Mouse (Mus musculus) ES-Bruce4 (cell line): ENCODE measurements around the gene Prame. TPM values are rescaled to one million over a fixed set of nuclear protein-coding genes. Genes with fewer than 3 reads are reported as not detected.
"Not testable (repeated sequence)": the region's sequence is repeated elsewhere in the genome, so short reads cannot be mapped to it uniquely, and the experiment has no call there.

Experiments used
- H3K27ac ChIP-seq: 2 replicates; pipeline ENCODE4 v1.5.1; 2012; ENCODE audit warnings: low read length, inconsistent platforms; ENCODE audit not compliant: insufficient read depth
- H3K27me3 ChIP-seq: 2 replicates; pipeline ENCODE4 v1.6.1; 2012; ENCODE audit warnings: mild to moderate bottlenecking, low read length, inconsistent platforms; ENCODE audit not compliant: control insufficient read depth, poor library complexity, insufficient read depth, severe bottlenecking
- H3K36me3 ChIP-seq: 2 replicates; pipeline ENCODE4 v1.6.1; 2012; ENCODE audit warnings: inconsistent platforms, mild to moderate bottlenecking, low read length, moderate library complexity; ENCODE audit not compliant: control insufficient read depth, poor library complexity, insufficient read depth, severe bottlenecking
- H3K4me1 ChIP-seq: one replicate; pipeline ENCODE4 v1.8.1; 2011; ENCODE audit warnings: low read length; ENCODE audit not compliant: control insufficient read depth, insufficient read depth
- H3K4me3 ChIP-seq: 2 replicates; pipeline ENCODE4 v1.5.1; 2011; ENCODE audit warnings: low read depth, mild to moderate bottlenecking, low read length
- H3K9ac ChIP-seq: 2 replicates; pipeline ENCODE4 v1.6.1; 2012; ENCODE audit warnings: low read depth, mild to moderate bottlenecking, inconsistent platforms; ENCODE audit not compliant: poor library complexity, severe bottlenecking
- H3K9me3 ChIP-seq: replicated peaks from 2 replicates; pipeline ENCODE4 v1.6.1; 2012; ENCODE audit warnings: mild to moderate bottlenecking, low read length, inconsistent platforms; ENCODE audit not compliant: control insufficient read depth, poor library complexity, insufficient read depth, severe bottlenecking
- CTCF ChIP-seq: IDR thresholded peaks from one replicate; pipeline ENCODE4 v1.8.1; 2011; ENCODE audit warnings: low read depth, low read length
- EP300 ChIP-seq: IDR thresholded peaks from 2 replicates; pipeline ENCODE4 v1.6.1; 2011; ENCODE audit warnings: low read depth, low read length; ENCODE audit not compliant: insufficient read depth
- POLR2A ChIP-seq: IDR thresholded peaks from one replicate; pipeline ENCODE4 v1.8.1; 2011; ENCODE audit warnings: low read length; ENCODE audit not compliant: insufficient read depth
- polyA plus RNA-seq: library from polyadenylated mRNA; stranded (reverse); fragments of >200 nt; gene quantifications from 2 replicates; pipeline ENCODE4 v1.2.4, GENCODE M21; 2011; ENCODE audit warnings: low read depth; ENCODE audit not compliant: missing spikeins, insufficient read depth, insufficient read length

Prame gene
- polyA plus RNA-seq, result not detected in 2 replicates

DNA sequence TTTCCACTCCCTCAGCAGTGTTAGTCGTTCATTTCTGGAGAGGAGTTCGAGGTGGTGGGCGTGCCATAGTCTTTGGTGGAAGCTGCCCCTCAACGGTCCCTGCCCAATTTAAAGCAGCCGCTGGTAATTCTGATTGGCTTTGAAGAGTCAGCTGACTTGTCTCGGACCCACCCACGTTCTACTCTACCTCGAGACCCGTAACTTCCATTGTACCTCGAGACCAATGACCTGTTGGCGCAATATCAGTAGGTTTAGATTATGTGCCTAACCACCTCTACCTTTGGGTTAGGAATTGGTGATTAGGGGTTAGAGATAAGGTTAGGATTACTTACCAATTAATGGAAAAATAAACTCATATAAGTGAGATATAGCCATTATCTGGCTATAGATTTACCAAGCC lies at the start of gene Prame:
Gene Prame (minus strand): TSS at position 101 of the 400 bp plus-strand sequence.
- Histone ChIP-seq H3K27ac (no peak within 1 kb of the TSS), H3K36me3 (no peaks in the 10 kb centered on the region), H3K4me1 (no peaks in the 10 kb centered on the region), H3K27me3 (no peaks in the 10 kb centered on the region), H3K9ac (no peak within 1 kb of the TSS), H3K4me3 (no peak within 1 kb of the TSS), H3K9me3 (no peaks in the 10 kb centered on the region)
- TF ChIP-seq POLR2A (no peak), CTCF (no peak), EP300 (no peak)

DNA sequence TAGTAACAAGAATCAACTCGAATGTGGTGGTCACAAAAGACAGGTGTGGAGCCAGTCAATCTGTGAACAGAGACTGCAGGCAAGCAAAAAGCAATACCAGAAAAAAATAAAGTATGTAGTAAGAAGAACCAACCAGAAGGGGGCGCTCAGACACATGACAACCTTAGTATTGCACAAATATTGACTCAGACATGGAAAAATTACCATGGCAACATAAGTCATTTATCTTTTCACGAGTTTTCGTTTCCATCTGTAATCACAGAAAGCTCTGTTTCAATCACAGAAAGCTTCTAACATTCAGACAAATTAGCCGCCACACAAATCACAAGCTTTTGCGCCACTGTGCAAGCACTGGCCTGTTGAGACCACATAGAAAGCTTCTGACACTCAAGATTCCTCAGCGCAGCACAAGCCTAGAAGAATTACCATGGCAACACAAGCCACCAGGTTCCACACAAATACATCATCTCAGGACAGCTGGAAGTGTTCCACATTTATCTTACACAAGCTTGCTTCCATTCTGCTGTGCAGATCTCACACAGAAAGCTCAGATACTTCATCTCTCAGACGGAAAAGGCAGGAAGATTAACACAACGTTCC lies 24.8 kb upstream of the Prame start:
- H3K27me3 ChIP-seq, result no peaks in the 10 kb centered on the region
- TF ChIP-seq POLR2A (no peak), EP300 (no peak)
- H3K9me3 ChIP-seq, result no peaks in the 10 kb centered on the region
- H3K36me3 ChIP-seq, result no peaks in the 10 kb centered on the region
- H3K4me3 ChIP-seq, result no peak overlapping the region
- no peaks in the 10 kb centered on the region for H3K4me1 ChIP-seq
- H3K27ac ChIP-seq, result no peak overlapping the region
- no peak overlapping the region for H3K9ac ChIP-seq

DNA sequence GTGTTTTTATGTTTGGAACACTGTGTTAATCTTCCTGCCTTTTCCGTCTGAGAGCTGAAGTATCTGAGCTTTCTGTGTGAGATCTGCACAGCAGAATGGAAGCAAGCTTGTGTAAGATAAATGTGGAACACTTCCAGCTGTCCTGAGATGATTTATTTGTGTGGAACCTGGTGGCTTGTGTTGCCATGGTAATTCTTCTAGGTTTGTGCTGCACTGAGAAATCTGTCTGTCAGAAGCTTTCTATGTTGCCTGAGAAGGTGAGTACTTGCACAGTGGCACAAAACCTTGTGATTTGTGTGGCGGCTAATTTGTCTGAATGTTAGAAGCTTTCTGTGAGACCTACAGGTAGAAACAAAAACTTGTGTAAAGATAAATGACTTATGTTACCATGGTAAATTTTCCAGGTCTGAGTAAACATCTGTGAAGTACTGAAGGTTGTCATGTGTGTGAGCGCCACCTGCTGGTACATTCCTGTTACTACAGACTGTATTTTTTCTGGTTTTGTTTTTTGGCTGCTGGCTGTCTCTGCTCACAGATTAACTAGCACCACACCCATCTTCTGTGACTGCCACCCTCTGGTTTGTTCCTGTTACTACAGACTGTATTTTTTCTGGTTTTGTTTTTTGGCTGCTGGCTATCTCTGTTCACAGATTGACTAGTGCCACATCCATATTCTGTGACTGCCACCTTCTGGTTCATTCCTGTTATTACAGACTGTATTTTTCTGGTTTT lies 26.0 kb downstream of the Prame start:
- not testable (repeated sequence) for H3K4me3 ChIP-seq, H3K9ac ChIP-seq, H3K9me3 ChIP-seq, H3K36me3 ChIP-seq, H3K27me3 ChIP-seq, H3K4me1 ChIP-seq, H3K27ac ChIP-seq

DNA sequence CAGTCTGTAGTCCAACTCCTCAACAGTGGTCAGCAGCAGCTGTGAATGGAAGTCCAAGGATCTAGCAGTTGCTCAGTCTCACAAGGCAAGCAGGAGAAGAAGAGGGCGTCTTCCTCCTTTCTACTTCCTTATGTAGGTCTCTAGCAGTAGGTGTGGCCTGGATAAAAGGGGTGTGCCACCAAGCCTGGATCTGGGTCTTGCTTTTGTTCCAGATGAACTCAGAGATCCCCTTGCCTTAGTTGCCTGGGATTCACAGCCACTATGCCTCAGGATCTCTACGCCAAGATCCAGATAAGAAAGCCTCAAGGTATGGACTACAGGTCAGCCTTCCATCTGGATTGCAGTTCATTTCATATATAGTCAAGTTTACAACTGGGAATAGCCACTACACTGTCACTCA lies 28.8 kb downstream of the Prame start, which contains the start of gene Nxf7:
Gene Nxf7 (minus strand): TSS at position 101 of the 400 bp plus-strand sequence.
- Histone ChIP-seq H3K9ac (no peak within 1 kb of the TSS), H3K4me3 (no peak within 1 kb of the TSS), H3K4me1 (no peaks in the 10 kb centered on the region), H3K27me3 (no peaks in the 10 kb centered on the region), H3K36me3 (no peaks in the 10 kb centered on the region), H3K9me3 (no peaks in the 10 kb centered on the region), H3K27ac (no peak within 1 kb of the TSS)
- TF ChIP-seq POLR2A, result no peak

DNA sequence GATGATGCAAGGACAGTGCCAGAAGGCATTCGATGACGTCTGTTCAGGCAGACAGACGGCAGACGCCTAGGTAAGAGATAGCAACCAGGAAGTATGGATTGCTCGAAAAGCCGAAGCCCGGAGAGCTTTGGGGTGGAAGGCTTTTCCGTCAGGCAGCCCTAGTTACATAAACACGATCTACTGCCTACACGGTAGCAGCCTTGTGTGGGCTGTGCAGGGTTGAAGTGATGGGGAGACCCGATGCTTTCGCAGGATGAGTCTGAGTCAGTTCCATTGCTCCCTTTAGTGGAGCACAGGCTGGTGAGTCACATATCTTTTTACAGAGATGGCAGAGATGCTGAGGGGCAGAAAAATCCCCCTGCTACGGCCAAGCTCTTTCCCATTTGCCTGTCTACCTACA lies 29.4 kb downstream of the Prame start:
- no peaks in the 10 kb centered on the region for H3K4me1 ChIP-seq
- H3K36me3 ChIP-seq, result no peaks in the 10 kb centered on the region
- no peak overlapping the region for H3K9ac ChIP-seq
- H3K9me3 ChIP-seq, result no peaks in the 10 kb centered on the region
- H3K27me3 ChIP-seq, result no peaks in the 10 kb centered on the region
- TF ChIP-seq CTCF (no peak), POLR2A (no peak), EP300 (no peak)
- H3K27ac ChIP-seq, result no peak overlapping the region
- no peak overlapping the region for H3K4me3 ChIP-seq

DNA sequence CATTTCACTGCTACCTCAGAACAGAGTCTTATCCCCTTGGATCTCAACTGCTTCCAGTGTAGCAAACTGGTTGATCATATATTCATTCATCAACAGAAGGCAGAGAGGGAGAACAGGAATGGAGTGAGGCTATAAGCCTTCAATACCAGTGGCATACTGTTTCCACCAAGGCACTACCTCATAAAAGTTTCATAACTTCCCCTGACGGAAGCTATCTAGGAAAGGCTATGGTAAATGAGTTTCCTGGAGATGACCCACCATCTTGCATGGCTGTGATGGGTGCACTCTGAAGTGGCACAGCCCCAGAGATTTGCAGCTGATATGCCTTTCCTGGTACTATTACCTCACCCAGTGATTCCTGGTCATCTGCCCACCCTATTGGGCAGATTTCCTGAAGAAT lies 51.1 kb downstream of the Prame start:
- Histone ChIP-seq H3K4me1 (no peaks in the 10 kb centered on the region), H3K9me3 (no peaks in the 10 kb centered on the region), H3K9ac (no peak overlapping the region), H3K36me3 (no peaks in the 10 kb centered on the region), H3K27ac (no peak overlapping the region), H3K4me3 (no peak overlapping the region), H3K27me3 (no peaks in the 10 kb centered on the region)
- TF ChIP-seq CTCF (no peak), POLR2A (no peak), EP300 (no peak)

DNA sequence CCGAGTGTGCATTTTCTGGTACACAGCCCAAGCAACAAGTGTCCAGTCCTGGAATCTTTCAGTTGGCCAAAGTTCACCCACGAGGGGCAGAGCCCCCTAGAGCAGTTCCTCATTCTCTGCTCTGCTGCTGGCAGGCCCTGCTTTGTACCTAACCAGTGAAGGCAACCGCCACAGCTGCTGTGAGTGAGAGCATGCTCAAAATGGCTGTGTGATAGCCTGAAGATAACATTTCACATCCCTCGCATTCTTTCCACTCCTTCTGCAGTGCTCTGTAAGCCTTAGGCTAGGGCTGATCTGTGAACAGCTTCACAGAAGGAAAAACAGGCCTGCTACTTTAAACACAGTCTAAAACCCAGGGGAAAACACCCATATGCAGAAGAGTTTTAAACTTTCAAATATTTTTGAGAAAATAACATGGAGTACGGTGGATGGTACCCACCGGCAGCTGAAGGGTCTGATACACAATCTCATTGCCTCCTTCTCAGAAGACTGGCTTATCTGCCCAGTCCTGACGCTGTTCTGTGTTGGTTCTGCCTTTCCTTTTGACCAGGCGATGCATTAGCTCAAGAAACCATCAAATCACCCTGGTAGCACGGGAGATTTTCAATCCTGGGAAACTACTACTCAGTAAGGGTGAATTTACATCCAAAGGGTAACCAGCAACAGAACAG lies 52.4 kb downstream of the Prame start:
- H3K4me1 ChIP-seq, H3K9me3 ChIP-seq, H3K9ac ChIP-seq, H3K36me3 ChIP-seq, H3K27me3 ChIP-seq, H3K27ac ChIP-seq, H3K4me3 ChIP-seq: not testable (repeated sequence)

DNA sequence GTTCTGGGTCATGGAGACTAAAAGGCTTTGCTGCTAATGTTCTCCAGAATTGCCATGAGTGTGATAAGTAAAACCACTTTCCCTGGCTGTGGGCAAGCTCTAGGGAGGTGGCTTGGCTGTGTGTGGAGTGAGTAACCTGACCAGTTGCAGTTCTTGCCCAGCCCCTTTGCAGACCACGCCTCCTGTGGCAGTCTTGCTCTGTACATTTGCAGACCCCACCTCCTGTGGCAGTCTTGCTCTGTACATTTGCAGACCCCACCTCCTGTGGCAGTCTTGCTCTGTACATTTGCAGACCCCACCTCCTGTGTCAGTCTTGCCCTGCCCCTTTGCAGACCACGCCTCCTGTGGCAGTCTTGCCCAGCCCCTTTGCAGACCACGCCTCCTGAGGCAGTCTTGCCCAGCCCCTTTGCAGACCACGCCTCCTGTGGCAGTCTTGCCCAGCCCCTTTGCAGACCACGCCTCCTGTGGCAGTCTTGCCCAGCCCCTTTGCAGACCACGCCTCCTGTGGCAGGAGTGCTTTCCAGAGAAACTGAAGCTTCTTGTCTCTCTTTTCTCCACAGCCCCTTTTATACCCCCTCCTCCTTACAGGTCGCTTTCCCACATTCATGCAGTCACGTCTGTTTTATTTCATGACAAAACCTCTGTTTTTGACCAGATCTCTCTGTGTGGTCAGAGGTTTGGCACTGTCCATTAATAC lies 53.1 kb downstream of the Prame start:
- not testable (repeated sequence) for H3K4me3 ChIP-seq, H3K9me3 ChIP-seq, H3K27me3 ChIP-seq, H3K36me3 ChIP-seq, H3K4me1 ChIP-seq, H3K27ac ChIP-seq, H3K9ac ChIP-seq
